Mouse (Mus musculus) limb, embryonic 10.5 days (tissue): ENCODE data around the gene Erc2. TPM values are rescaled to one million over a fixed set of nuclear protein-coding genes. Genes with fewer than 3 reads are reported as not detected.

Source experiments
- DNase-seq: peaks from one replicate; pipeline ENCODE4 v3.0.0-alpha.2; 2017; ENCODE audit warnings: low spot score
- H3K27ac ChIP-seq: fragments of 300-500 bp; sonication (generic); 2 replicates; pipeline ENCODE4 v1.5.1; 2016; ENCODE audit warnings: mild to moderate bottlenecking
- H3K27me3 ChIP-seq: fragments of 300-500 bp; sonication (generic); 2 replicates; pipeline ENCODE4 v1.6.1; 2016; ENCODE audit warnings: low read depth, mild to moderate bottlenecking; ENCODE audit not compliant: poor library complexity, severe bottlenecking
- H3K36me3 ChIP-seq: fragments of 300-500 bp; sonication (generic); 2 replicates; pipeline ENCODE4 v1.6.1; 2016; ENCODE audit warnings: mild to moderate bottlenecking, moderate library complexity
- H3K4me1 ChIP-seq: fragments of 300-500 bp; sonication (generic); 2 replicates; pipeline ENCODE4 v1.6.1; 2016
- H3K4me3 ChIP-seq: fragments of 300-500 bp; sonication (generic); 2 replicates; pipeline ENCODE4 v1.5.1; 2016; ENCODE audit warnings: mild to moderate bottlenecking, moderate library complexity
- H3K9me3 ChIP-seq: fragments of 300-500 bp; sonication (generic); replicated peaks from 2 replicates; pipeline ENCODE4 v1.6.1; 2016; ENCODE audit warnings: mild to moderate bottlenecking
- WGBS: fragments of 180-500 bp; shearing (Covaris S2); methylation state at CpG from one replicate; pipeline ENCODE4 v1.1.7; 2016; 5-methylcytosine and 5-hydroxymethylcytosine counted together
- polyA plus RNA-seq: library from polyadenylated mRNA; unstranded; fragments of >200 nt; fragmentation: Nextera tagmentation; extraction: Ambion mirVana; gene quantifications from 2 replicates; pipeline ENCODE4 v1.2.1, GENCODE M21; 2016

Gene Erc2
- polyA plus RNA-seq, 1 experiment from 2014 or later: 4.8 TPM

- H3K9me3 ChIP-seq: no peaks in the 10 kb centered on the region
- 0 out of 2 replicates have a peak, but pooled peaks cover 3% of the 10 kb centered on the region for H3K4me1 ChIP-seq
- no peaks in the 10 kb centered on the region for H3K36me3 ChIP-seq
- H3K27ac ChIP-seq: no peak overlapping the region
- H3K27me3 ChIP-seq: no peaks in the 10 kb centered on the region
- no peak for DNase-seq
- H3K4me3 ChIP-seq: no peak overlapping the region
- 90% methylated on average over 2 of the region's 2 CpGs for WGBS
Measured at GRCm38 (mm10) chr14:28288196-28288595, 666.0 kb downstream of the Erc2 start.

DNA sequence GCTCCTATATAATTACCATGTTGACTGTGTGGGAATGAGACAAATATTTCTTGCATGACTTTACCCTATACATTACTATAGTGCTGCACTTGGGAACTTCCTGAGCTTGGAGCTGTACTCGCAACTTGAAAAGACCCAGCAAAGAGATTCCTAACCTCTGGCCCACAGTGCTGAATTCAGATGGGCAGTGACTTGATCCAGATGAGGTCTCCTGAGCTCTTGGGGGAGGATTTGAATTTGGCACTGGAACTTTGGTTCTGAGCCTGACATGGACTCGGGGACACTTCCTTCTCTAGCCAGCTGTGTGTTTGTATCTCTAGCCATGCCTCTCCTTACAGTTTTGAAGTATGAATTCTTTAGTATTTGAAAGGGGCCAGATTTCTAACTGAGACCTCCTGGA lies 666.7 kb downstream of the Erc2 start:
- 75% methylated on average over 2 of the region's 2 CpGs for WGBS
- no peaks in the 10 kb centered on the region for H3K9me3 ChIP-seq

GRCm38 (mm10) chr14:28293921-28294320 lies 671.7 kb downstream of the Erc2 start:
- Histone ChIP-seq H3K4me1 (peaks cover 15% of the 10 kb centered on the region), H3K36me3 (no peaks in the 10 kb centered on the region), H3K27me3 (peaks cover 11% of the 10 kb centered on the region; the same call in 1 of the 2 replicates), H3K9me3 (no peaks in the 10 kb centered on the region), H3K27ac (no peak overlapping the region), H3K4me3 (no peak overlapping the region)
- no peak for DNase-seq
- WGBS: 94% methylated on average over 5 of the region's 5 CpGs

More for the DNA sequence above, 666.7 kb downstream of the Erc2 start:
- no peaks in the 10 kb centered on the region for H3K27me3 ChIP-seq
- DNase-seq: no peak
- 0 out of 2 replicates have a peak, but pooled peaks cover 3% of the 10 kb centered on the region for H3K4me1 ChIP-seq
- H3K27ac ChIP-seq: no peak overlapping the region
- no peaks in the 10 kb centered on the region for H3K36me3 ChIP-seq
- no peak overlapping the region for H3K4me3 ChIP-seq

DNA sequence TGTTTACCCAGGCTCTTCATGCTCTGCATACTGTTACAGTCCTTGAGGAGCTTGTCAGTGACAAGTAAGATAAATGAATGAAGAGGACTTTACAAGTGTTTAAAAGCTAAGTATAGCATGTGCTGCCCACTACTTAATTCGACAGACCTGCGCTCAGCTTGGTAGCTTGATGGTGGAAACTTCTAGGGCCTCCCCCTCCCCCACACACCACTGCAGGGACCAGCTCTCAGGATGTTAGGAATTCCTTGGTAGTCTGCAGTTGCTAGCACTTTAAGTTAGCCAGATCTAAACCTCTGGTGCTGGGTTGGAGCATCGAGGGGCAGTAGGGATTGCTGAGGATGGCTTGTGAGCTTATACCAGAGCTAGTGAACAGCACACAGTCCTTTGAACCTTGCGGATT lies 672.9 kb downstream of the Erc2 start:
- 47% methylated on average over 4 of the region's 4 CpGs for WGBS
- H3K27me3 ChIP-seq: peaks cover 11% of the 10 kb centered on the region; the same call in 1 of the 2 replicates
- no peak overlapping the region for H3K4me3 ChIP-seq
- H3K9me3 ChIP-seq: no peaks in the 10 kb centered on the region
- no peak for DNase-seq
- no peak overlapping the region for H3K27ac ChIP-seq
- no peaks in the 10 kb centered on the region for H3K36me3 ChIP-seq
- peaks cover 14% of the 10 kb centered on the region for H3K4me1 ChIP-seq

GRCm38 (mm10) chr14:28300095-28300494 lies 677.9 kb downstream of the Erc2 start:
- 53% methylated on average over 6 of the region's 6 CpGs for WGBS
- H3K4me3 ChIP-seq: no peak overlapping the region

DNA sequence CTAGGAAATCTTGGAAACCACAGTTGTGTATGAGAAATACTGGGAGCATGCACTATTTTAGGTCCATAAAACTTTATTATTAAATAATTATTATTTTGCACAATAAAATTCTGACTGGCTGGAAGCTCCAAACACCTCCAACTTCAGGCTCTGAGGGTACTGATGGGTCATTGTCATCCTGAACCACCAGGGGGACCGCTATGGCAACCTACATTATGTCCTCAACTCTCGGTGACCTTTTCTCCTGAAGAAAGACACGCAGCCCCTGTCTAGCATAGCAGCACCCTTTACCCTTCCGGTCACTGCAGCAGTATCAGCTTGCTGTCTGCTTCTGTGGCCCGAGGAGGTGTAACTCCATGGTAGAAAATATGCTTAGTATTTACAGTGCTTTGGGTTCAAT lies 679.0 kb downstream of the Erc2 start:
- no peaks in the 10 kb centered on the region for H3K9me3 ChIP-seq
- no peak for DNase-seq
- peaks cover 6% of the 10 kb centered on the region; the same call in 1 of the 2 replicates for H3K27me3 ChIP-seq
- no peak overlapping the region for H3K27ac ChIP-seq
- WGBS: 53% methylated on average over 5 of the region's 5 CpGs
- H3K4me3 ChIP-seq: no peak overlapping the region
- no peaks in the 10 kb centered on the region for H3K36me3 ChIP-seq
- H3K4me1 ChIP-seq: 0 out of 2 replicates have a peak, but pooled peaks cover 7% of the 10 kb centered on the region

More at GRCm38 (mm10) chr14:28300095-28300494, 677.9 kb downstream of the Erc2 start:
- H3K27me3 ChIP-seq: peaks cover 11% of the 10 kb centered on the region; the same call in 1 of the 2 replicates
- no peaks in the 10 kb centered on the region for H3K9me3 ChIP-seq
- no peak overlapping the region for H3K27ac ChIP-seq
- H3K4me1 ChIP-seq: peaks cover 16% of the 10 kb centered on the region
- DNase-seq: no peak
- H3K36me3 ChIP-seq: no peaks in the 10 kb centered on the region

- no peak for DNase-seq
Measured at GRCm38 (mm10) chr14:28304131-28304530, 681.9 kb downstream of the Erc2 start.

DNA sequence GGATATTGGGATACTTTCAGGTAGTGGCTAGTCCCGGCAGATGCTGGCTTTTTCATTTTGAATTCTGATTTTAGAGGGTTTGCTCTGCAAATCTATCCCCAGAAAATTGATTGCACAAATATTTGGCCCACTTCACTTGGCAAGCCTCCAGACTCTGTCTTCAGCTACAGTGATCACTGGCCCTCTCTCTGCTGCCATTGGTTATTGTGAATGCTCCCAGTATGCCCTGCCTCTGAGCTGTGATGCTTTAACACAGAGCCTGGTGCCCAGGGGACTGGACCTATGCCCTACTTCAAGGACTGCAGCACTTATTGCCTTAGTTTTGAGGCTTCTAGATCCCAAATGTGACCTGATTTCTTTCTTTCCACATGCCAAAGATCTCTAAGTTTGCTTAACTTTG lies 686.4 kb downstream of the Erc2 start:
- peaks cover 7% of the 10 kb centered on the region; the same call in 1 of the 2 replicates for H3K4me1 ChIP-seq
- 93% methylated on average over 1 of the region's 1 CpGs for WGBS
- no peak for DNase-seq
- no peaks in the 10 kb centered on the region for H3K36me3 ChIP-seq
- H3K4me3 ChIP-seq: no peak overlapping the region
- no peaks in the 10 kb centered on the region for H3K27me3 ChIP-seq
- no peak overlapping the region for H3K27ac ChIP-seq
- H3K9me3 ChIP-seq: no peaks in the 10 kb centered on the region

More at GRCm38 (mm10) chr14:28304131-28304530, 681.9 kb downstream of the Erc2 start:
- WGBS: 86% methylated on average over 5 of the region's 5 CpGs
- H3K27me3 ChIP-seq: no peaks in the 10 kb centered on the region
- 0 out of 2 replicates have a peak, but pooled peaks cover 7% of the 10 kb centered on the region for H3K4me1 ChIP-seq
- H3K36me3 ChIP-seq: no peaks in the 10 kb centered on the region
- no peak overlapping the region for H3K27ac ChIP-seq
- H3K9me3 ChIP-seq: no peaks in the 10 kb centered on the region
- no peak overlapping the region for H3K4me3 ChIP-seq

- no peak overlapping the region for H3K27ac ChIP-seq
- H3K9me3 ChIP-seq: no peaks in the 10 kb centered on the region
- 89% methylated on average over 7 of the region's 7 CpGs for WGBS
- no peaks in the 10 kb centered on the region for H3K27me3 ChIP-seq
- H3K4me3 ChIP-seq: no peak overlapping the region
- no peaks in the 10 kb centered on the region for H3K4me1 ChIP-seq
- no peak for DNase-seq
- no peaks in the 10 kb centered on the region for H3K36me3 ChIP-seq
Measured at GRCm38 (mm10) chr14:28316851-28317250, 694.6 kb downstream of the Erc2 start.

DNA sequence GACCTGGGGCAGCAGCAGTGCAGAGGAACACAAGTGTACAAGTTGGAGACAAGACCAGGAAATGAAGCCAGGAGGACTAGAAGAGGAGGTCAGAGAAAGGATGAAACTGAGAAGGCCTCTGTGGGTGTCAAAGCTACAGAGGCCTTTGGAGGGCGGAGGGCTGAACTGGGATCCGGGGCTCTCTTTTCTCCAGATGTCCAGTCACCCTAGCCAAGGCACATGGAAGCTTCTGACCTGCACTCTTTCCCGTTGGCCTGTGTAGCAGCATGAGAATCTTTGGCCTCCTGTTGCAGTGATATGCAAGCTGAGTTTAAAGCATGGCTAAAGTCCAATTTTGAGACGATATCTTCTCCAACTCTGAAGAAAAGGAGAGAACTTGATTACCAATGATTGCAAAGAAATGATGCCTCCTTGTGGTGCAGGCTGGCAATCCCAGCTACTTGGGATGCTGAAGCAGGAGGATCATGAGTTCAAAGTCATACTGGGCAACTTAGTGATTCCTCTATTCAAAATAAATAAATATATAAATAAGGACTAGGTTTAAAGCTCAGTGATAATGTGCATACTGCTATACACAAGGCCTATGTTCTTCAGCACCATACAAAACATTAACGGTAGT lies 699.8 kb downstream of the Erc2 start:
- no peak for DNase-seq
- Histone ChIP-seq H3K4me3 (no peak overlapping the region), H3K4me1 (peaks cover 14% of the 10 kb centered on the region), H3K9me3 (no peaks in the 10 kb centered on the region), H3K36me3 (no peaks in the 10 kb centered on the region), H3K27ac (no peak overlapping the region), H3K27me3 (peaks cover 5% of the 10 kb centered on the region; the same call in 1 of the 2 replicates)
- 92% methylated on average over 5 of the region's 5 CpGs for WGBS

DNA sequence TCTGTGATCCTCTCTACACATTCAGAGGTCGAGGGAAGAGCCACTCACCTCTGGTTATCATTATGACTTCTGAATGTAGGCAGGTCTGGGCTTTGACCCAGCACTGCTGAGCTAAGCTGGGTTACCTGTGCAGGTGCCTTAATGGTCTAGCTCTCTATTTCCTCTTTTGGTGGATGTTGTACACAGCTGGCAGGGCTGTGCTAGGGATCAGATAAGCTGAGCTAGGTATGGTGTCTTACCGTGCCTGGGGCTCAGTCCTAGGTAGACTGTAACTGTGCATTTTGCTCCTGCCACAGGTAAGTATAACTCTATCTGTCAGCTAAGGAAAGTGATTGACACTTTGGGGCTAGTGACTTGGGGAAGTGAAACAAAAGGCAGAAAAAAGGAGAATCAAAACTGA lies 701.0 kb downstream of the Erc2 start:
- Histone ChIP-seq H3K36me3 (no peaks in the 10 kb centered on the region), H3K27ac (no peak overlapping the region), H3K27me3 (peaks cover 5% of the 10 kb centered on the region; the same call in 1 of the 2 replicates), H3K4me1 (peaks cover 14% of the 10 kb centered on the region), H3K9me3 (no peaks in the 10 kb centered on the region), H3K4me3 (no peak overlapping the region)
- DNase-seq: no peak
- 79% methylated on average over 2 of the region's 2 CpGs for WGBS

GRCm38 (mm10) chr14:28323727-28324126 lies 701.5 kb downstream of the Erc2 start:
- WGBS: 75% methylated on average over 2 of the region's 2 CpGs
- peaks cover 5% of the 10 kb centered on the region; the same call in 1 of the 2 replicates for H3K27me3 ChIP-seq
- H3K4me3 ChIP-seq: no peak overlapping the region
- no peak for DNase-seq
- peaks cover 14% of the 10 kb centered on the region for H3K4me1 ChIP-seq
- no peaks in the 10 kb centered on the region for H3K9me3 ChIP-seq
- 0 out of 2 replicates have a peak overlapping the region, but pooled peaks have one; percentile 14 for H3K27ac ChIP-seq
- no peaks in the 10 kb centered on the region for H3K36me3 ChIP-seq

DNA sequence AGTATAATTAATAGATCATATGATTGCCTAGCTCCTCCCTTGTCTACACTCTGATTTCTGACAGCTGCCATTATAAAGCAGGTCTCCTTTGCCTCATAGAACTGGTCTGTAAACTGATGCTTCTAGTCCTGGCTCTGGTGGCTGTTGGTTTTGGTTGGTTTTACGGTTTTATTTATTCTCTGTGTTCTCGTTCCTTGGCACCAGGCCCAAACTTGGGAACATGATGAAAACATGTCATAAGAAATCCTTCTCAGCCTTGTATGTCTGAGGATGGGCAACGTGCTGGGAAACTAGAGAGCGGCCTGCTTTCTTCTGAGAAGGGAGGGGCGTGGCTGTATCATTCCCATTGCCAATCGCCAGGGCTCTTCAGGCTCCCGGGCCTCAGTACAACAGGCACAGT lies 704.2 kb downstream of the Erc2 start:
- 82% methylated on average over 7 of the region's 7 CpGs for WGBS
- Histone ChIP-seq H3K9me3 (no peaks in the 10 kb centered on the region), H3K36me3 (no peaks in the 10 kb centered on the region), H3K27me3 (peaks cover 5% of the 10 kb centered on the region; the same call in 1 of the 2 replicates), H3K4me1 (peaks cover 28% of the 10 kb centered on the region), H3K27ac (no peak overlapping the region), H3K4me3 (no peak overlapping the region)
- DNase-seq: no peak
